Mouse (Mus musculus) left cerebral cortex, adult 18-20 months (tissue): ENCODE results near the gene Slc1a3. TPM values are rescaled to one million over a fixed set of nuclear protein-coding genes. Genes with fewer than 3 reads are reported as not detected.
A peak's percentile ranks its signal among the peaks of the same experiment; 100 is the strongest.
"Not testable (repeated sequence)": the region's sequence is repeated elsewhere in the genome, so short reads cannot be mapped to it uniquely, and the experiment has no call there.

Experiments used
- DNase-seq, 2 experiments: peaks; one replicate each; pipeline ENCODE4 v3.0.0; 2021 to 2022; ENCODE audit warnings: low spot score in 2 of 2, mixed read lengths in 1 of 2
- total RNA-seq, 2 experiments: library from RNA; stranded (reverse); gene quantifications; 2 replicates each; pipeline ENCODE4 v1.2.3; 2021

Slc1a3 gene
- total RNA-seq, 2 experiments from 2014 or later, result 263 to 298 TPM

DNA sequence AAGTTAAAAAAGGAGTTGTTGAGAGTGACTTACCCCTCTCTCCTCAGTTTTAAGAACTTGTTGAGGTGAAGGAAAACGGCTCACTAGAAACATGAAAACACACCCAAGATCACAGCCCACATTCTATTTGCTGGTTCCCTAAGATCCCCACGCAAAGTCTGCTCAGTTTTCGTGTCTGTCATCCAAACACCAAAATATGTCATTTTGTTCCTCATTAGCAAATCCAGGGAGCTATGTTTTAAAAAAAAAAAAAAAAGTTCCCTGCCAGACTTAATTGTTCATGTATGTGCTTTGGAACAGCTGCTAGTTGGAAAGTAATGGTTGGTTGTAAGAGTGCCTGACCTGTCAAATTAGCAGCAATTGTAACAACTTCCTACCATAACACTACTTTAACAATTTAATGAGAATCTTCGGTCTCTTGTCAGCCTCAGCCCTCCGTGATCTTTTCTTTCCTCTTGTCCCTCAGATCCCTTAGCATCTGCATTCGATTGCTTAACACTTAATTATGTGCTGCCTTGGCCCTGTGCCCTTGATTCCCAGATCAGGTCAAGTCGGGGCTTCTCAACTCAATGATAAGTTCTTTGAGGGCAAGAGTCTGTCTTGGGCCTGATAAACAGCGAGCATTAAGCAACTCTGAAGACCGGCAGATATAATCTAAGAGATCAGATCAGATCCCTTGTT is 1.2 kb upstream of the Slc1a3 start:
- no peak for DNase-seq

GRCm38 (mm10) chr15:8709578-8709977 is 986 bp downstream of the Slc1a3 start:
- DNase-seq, result peak in 1 of 2 experiments; percentile 16

- DNase-seq, result no peak
These were observed 4.0 kb downstream of the Slc1a3 start for GRCm38 (mm10) chr15:8706613-8707012.

DNA sequence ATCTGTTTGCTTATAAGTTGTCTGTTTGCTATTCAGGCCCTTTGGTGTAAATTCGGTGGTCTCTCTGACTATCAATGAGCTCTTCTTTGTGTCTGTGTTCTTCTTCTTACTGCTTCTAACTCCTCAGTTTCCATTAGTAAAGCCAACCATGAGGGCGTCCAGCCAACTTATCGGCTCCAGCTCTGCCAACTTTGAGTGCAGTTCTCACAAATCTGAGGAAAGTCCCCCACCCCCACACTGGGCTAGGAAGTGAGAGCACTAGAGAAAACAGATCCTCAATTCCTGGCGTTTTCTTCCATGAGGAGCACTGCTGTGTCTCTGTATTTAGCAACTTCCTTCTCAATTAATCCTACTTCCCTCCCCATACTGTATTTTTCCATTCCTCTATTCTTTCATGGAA is 4.4 kb downstream of the Slc1a3 start:
- DNase-seq, result peak; percentile 27 to 39

DNA sequence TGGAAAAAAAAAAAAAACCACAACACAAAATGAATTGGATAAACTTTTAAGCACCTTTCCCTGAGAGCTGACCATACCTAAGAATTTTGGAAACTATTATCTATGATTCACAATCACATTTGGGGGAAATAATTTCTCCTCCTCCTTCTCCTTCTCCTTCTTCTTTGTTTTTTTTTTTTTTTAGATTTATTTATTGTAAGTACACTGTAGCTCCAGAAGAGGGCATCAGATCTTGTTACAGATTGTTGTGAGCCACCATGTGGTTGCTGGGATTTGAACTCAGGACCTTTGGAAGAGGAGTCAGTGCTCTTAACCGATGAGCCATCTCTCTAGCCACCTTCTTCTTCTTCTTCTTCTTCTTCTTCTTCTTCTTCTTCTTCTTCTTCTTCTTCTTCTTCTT is 5.0 kb downstream of the Slc1a3 start:
- not testable (repeated sequence) for DNase-seq

DNA sequence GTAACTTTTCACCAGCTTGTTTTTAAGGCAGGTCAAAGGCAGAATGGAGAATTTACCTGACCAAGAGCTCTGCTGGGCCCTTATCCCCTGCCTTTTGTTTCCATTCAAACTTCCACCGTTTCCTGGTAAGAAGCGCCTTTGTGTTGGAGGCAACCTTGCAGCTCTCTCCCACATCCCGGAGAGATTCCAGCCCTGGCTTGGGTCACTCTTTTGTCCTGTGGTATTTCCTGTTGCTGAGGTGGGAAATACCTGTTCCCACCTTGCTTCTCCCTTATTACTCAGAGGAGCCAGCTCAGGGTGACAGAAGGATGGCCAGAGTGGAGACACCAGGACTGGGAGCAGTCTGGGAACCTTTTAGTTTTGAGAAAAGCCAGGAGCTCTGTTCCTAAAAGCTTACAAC is 12.6 kb downstream of the Slc1a3 start:
- DNase-seq, result no peak

GRCm38 (mm10) chr15:8697500-8697899 is 13.1 kb downstream of the Slc1a3 start:
- DNase-seq, result peak; percentile 17 to 38

DNA sequence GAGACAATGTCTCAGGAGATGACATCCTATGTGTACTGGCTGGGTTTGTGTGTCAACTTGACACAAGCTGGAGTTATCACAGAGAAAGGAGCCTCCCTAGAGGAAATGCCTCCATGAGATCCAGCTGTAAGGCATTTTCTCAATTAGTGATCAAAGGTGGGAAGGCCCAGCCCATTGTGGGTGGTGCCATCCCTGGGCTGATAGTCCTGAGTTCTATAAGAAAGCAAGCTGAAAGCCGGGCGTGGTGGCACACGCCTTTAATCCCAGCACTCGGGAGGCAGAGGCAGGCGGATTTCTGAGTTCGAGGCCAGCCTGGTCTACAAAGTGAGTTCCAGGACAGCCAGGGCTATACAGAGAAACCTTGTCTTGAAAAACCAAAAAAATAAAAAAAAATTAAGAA is 20.4 kb downstream of the Slc1a3 start:
- not testable (repeated sequence) for DNase-seq

GRCm38 (mm10) chr15:8686846-8687245 is 23.7 kb downstream of the Slc1a3 start:
- DNase-seq, result no peak

- DNase-seq, result no peak
These were observed 25.1 kb downstream of the Slc1a3 start for GRCm38 (mm10) chr15:8685506-8685905.

GRCm38 (mm10) chr15:8684263-8684662 is 26.3 kb downstream of the Slc1a3 start:
- DNase-seq, result no peak

- DNase-seq, result no peak
These were observed 27.7 kb downstream of the Slc1a3 start for GRCm38 (mm10) chr15:8682871-8683270.

DNA sequence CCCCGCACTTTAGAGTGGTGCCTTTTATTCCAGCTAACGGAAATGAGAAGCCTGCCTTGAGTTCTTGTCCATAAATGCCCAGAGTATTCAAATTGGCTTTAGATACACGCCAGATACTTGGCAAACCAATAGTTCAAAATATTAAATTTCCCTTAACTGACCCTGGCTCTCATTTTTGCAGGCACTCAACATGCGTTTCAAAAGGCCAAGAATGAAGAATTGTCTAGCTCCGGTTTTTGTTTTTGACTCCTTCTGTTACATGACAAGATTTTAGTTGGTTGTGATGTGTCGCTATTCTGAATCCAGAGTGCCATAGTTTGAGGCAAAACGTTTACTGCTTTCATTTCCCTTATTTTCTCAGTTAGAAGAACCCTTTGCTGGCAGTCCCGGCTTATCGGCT is 28.1 kb downstream of the Slc1a3 start:
- DNase-seq, result no peak

DNA sequence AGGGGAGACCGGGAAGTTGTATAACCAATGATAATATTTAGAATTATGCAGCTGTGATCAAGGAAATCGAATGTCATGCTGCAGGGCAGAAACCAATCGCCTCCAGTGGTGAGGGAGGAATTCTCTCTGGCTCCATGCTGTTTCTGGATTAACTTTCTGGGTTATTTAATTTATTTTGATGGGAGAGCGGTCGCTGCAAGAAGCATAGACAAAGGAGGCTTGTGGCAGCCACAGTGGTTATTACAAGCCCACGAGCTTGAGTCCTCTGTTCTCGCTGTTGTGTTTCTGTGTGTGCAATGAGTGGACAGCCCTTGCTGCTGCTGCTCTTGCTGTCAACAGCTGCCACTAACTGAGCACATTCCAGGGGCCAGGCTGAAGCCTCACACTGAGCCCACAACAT is 28.6 kb downstream of the Slc1a3 start:
- DNase-seq, result no peak

DNA sequence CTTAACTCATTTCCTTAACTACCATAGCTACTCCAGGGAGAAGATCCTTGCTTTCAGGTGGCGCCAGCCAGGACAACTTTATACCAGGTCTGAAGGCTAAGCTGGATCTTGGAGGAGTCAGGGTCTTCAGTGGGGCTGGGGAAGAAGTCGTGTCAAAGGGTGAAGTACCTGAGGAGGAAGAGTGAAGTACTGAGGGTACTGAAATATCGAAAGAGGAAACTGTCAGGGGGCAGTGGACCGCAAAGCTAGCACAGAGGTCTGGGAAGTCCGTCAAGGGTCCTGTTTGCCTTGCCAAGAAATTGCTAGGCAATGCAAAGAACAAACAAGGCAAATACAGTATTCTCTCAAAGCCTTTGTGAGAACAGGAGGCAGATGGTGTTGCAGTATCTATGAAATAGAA is 29.6 kb downstream of the Slc1a3 start:
- no peak for DNase-seq

DNA sequence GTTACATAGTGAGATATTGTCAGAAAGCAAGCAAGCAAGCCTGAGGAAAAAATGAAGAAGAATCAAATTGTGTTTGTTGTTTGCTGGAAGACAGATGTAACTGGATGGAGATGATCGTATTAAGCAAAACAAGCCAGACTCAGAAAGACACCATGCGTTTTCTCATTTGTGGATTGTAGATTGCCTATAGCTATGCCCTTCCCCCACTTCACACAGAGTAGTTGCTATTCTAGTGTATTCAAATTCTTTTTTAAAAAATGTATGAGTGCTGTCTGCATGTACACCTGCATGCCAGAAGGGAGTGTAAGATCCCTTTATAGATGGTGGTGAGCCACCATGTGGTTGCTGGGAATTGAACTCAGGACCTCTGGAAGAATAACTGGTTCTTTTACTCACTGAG is 33.6 kb downstream of the Slc1a3 start:
- no peak for DNase-seq

DNA sequence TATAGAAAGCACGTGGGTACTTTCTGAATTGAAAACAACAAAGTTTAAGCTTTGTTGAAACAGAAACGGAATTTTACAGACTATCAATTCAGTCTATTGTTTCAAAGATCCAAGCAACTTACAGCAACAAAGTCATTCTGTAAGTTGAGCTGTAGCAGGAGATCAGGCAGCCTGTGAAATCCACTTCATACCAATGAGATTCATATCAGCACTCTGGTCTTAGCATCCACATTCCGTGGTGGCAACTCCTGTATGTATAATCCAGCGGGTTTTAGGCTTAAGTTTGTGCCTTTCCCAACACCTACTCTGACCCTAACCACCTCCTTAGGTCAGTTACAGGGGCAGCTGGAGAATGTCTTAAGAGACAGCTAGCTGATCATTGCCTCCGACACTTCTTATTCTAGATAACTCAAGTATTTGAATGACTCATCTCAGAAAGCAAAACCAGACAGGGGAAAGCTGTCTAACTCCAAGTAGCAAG is 34.3 kb downstream of the Slc1a3 start:
- no peak for DNase-seq

GRCm38 (mm10) chr15:8675616-8676015 is 34.9 kb downstream of the Slc1a3 start:
- DNase-seq, result no peak

DNA sequence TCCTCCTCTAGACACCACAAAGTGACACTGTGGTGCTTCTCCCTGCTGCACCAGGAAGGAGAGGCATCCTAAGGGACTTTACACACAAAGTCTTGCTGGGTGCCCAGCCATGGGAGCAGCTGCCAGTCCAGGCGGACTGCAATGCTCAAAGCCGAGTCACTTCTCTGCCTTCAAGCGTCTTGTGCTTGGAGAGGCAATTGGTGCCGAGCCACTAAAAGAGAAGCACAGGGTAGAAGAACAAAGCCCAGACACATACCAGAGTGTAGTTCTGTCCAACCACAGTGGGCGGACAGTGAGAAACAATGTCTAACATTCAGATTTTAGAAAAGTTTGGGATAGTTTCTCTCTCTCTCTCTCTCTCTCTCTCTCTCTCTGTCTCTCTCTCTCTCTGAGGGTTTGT is 38.0 kb downstream of the Slc1a3 start:
- no peak for DNase-seq

- DNase-seq, result no peak
These were observed 42.6 kb downstream of the Slc1a3 start for GRCm38 (mm10) chr15:8667849-8668522.

DNA sequence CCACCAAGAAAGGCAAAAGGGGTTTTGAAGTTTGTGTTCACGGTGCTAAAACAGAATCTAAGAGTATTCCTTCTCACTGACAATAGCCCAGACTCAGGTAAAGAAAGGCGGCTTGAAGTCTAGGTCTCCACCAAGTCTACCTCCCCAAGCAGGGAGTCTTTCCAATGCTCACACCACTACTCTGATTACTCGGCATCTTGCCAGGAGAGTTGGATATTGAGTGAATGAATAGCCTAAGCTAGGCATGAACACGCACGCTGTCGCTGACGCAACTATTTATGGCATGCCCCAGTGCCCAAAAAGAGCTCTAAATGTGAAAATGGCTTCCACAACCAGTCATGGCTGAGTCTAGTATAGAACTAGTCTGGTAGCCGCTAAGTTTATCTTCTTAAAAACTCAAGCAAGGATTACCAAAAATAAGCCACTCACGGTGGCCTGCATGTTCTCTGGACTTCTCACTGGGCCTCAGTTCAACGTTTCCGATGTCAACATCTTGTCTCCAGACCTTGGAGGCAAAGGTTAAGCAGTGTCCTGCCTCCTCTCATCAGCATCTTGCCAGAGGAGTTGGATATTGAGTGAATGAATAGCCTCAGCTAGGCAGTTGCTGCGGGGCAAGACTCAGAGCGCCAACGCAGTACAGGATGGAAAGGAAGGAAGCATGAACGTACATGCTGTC is 44.8 kb downstream of the Slc1a3 start:
- DNase-seq, result no peak
